Mouse (Mus musculus) left cerebral cortex, postnatal 4 days (tissue): Measurements from ENCODE around the gene Mapk14. TPM values are rescaled to one million over a fixed set of nuclear protein-coding genes. Genes with fewer than 3 reads are reported as not detected.

Experiments used
- DNase-seq: peaks from one replicate; pipeline ENCODE4 v3.0.0-alpha.2; 2022
- intact Hi-C: fragments of 180-260 bp; cut with DNase I; formaldehyde crosslinking; loops from one replicate; pipeline ENCODE4 v1.15.1; 2025
- total RNA-seq, 2 experiments: library from RNA; stranded (reverse); gene quantifications; 2 replicates each; pipeline ENCODE4 v1.2.3; 2021

Gene Mapk14
- 10 to 100 TPM; 46.5 to 53.2 TPM for total RNA-seq

DNA sequence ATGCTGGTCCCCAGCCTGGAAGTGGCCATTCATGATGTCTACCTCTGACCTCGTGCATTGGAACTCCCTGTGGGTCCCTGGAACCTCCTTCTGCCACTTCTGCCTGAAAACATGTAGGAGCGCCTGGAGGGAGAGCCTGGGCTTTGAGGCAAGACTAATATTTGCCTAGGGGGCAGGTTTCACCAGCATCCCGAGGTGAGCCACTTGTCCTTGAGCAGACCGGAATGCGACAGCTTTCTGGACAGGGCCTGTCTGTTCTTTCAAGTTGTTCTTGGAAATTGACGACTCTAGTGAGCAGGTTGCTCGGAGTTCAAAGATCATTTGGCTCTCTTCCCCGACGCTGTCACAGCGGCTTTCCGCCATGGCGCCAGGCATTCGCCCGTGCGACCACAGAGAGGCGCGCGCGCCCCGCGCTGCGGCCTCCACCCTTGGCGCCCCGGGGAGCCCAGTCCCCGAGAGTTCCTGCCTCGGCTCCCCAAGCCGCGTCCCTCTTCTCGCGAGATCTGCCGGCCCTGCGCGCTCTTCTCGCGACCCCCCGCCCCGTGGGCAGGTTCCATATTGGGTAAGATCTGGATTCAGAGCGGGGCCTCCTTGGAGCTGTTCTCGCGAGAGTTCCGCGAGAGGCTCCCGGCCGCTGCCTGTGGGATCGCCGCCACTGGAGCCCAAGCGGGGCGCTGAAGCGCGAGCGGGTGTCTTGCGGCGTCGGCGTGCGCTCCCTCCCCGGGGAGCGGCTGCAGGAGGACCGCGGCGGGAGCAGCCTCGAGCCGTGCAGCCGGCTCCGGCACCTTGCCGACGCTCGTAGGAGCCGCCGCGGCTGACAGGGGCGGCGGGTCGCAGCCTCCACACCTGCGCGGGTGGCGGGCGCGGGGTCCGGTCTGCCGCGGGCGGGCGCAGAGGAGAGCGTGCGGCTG is at the start of gene Mapk14:
Gene Mapk14, plus strand, starts transcription at position 554 of the 911 bp plus-strand sequence.
- intact Hi-C loops, result loop anchor here (5.0 kb wide), 1 partner anchor 69 kb away; the partner anchor contains the start of gene Srpk1
- DNase-seq, result peak; percentile 99

- no peak for DNase-seq
- intact Hi-C loops, result no loop called here
These were observed 47.4 kb upstream of the Mapk14 start for GRCm38 (mm10) chr17:28643697-28644096.

DNA sequence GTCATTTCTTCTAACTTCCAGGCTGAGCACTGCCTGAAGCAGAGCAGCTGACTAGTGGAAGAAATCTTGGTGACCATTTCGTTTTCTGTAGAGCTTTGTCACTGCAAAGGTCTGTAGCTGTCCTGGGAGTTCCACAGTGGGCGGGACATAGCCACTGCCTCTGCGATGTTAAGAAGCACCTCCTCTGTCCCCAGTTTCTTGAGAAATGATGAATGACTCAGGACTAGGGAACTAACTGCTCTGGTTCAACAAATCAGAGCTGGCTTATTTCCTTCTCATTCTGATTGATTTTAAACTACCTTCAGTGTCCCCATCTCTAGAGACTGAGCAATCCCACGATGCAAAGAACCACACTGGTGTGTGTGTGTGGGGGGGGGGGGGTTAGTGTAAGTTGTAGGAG is 47.0 kb upstream of the Mapk14 start:
- intact Hi-C loops, result no loop called here

GRCm38 (mm10) chr17:28646221-28646620 is 44.9 kb upstream of the Mapk14 start:
- intact Hi-C loops, result no loop called here
- no peak for DNase-seq

More for the DNA sequence above, 47.0 kb upstream of the Mapk14 start:
- DNase-seq, result no peak

GRCm38 (mm10) chr17:28648607-28649370 is 42.3 kb upstream of the Mapk14 start:
- intact Hi-C loops, result no loop called here
- DNase-seq, result peak; percentile 38

GRCm38 (mm10) chr17:28650268-28650667 is 40.9 kb upstream of the Mapk14 start:
- DNase-seq, result no peak
- intact Hi-C loops, result no loop called here

- DNase-seq, result no peak
- intact Hi-C loops, result no loop called here
These were observed 33.2 kb upstream of the Mapk14 start for GRCm38 (mm10) chr17:28657936-28658335.

DNA sequence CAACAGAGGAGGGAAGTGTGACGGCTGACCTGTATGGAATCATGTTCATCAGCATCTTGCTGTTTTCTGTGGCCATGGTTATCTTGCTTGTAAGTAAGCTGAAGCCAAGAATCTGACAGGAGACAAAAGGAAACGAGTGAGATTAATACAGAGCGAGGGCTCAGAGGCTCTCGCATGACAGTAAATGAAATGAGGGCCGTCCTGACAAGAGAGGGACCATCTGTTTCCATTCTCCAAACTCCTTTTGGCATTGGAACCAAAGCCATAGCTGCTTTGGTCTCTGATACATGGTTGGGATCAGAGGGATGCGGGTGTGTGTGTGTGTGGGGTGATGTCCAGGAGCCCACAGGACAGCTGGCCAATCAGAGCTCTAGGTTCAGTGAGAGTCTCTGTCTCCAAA is 31.6 kb upstream of the Mapk14 start:
- DNase-seq, result no peak
- intact Hi-C loops, result no loop called here

GRCm38 (mm10) chr17:28682311-28683084 is 8.6 kb upstream of the Mapk14 start:
- DNase-seq, result no peak
- intact Hi-C loops, result no loop called here

DNA sequence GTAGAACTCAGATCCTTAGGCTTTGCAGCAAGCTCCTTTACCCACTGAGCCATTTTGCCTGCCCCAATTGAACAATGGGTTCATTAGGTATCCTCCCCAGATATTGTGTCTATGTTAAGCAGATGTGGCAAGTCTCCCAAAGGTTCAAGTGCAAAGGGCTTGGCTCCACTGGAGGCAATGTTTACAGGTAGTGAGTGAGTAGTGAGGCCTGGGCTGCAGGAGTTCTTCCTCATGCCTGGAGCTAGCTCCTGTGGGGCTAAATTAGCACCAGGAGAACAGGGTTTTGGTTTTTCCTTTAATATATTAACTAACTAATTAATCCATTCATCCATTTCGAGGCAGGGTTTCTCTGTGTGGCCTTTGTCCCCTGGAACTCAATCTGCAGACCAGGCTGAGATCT is 7.5 kb upstream of the Mapk14 start:
- no peak for DNase-seq
- intact Hi-C loops, result no loop called here

- DNase-seq, result no peak
- intact Hi-C loops, result no loop called here
These were observed 6.5 kb upstream of the Mapk14 start for GRCm38 (mm10) chr17:28684631-28685030.

- DNase-seq, result no peak
- intact Hi-C loops, result no loop called here
These were observed 3.8 kb upstream of the Mapk14 start for GRCm38 (mm10) chr17:28687354-28687753.

- no peak for DNase-seq
These were observed 1.4 kb upstream of the Mapk14 start, which contains the start of gene Slc26a8 for GRCm38 (mm10) chr17:28689586-28690283. Gene Slc26a8 (minus strand): TSS chr17:28690233.

DNA sequence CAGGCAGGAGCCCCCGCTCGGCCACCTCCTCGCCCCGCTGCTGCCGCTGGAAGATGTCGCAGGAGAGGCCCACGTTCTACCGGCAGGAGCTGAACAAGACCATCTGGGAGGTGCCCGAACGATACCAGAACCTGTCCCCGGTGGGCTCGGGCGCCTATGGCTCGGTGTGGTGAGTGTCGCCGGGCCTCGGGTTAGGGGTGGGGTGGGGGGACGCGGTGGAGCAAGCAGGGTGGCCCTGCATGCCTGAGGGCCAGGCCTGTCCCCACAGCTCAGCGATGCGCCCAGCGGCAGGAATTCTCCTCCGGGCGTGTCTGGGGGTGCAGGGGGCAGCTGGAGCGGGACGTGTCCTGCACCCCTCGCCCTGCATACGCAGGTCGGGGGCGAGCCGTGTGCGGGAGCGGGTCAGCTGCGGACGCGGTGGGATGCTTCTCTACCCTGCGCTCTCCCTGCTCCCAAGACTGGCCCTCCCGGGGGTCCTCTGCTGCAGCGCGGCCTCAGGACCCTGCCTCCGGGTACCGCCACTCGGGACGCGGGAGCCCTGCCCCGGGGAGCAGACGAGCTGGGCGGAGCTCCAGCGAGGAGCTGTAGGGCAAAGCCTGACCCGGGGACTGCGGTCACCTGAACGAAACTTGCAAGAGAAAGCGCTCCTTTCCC is 685 bp downstream of the Mapk14 start:
- intact Hi-C loops, result loop anchor here (5.0 kb wide), 1 partner anchor 70 kb away; the partner anchor contains the start of gene Srpk1
- DNase-seq, result peak; percentile 42

More at GRCm38 (mm10) chr17:28689586-28690283, 1.4 kb upstream of the Mapk14 start, which contains the start of gene Slc26a8:
- intact Hi-C loops, result loop anchor here (5.0 kb wide), 1 partner anchor 67 kb away; the partner anchor contains the start of gene Srpk1

GRCm38 (mm10) chr17:28692341-28692710 is 1.2 kb downstream of the Mapk14 start:
- intact Hi-C loops, result loop anchor here (5.0 kb wide), 1 partner anchor 70 kb away; the partner anchor contains the start of gene Srpk1
- peak; percentile 19 for DNase-seq

DNA sequence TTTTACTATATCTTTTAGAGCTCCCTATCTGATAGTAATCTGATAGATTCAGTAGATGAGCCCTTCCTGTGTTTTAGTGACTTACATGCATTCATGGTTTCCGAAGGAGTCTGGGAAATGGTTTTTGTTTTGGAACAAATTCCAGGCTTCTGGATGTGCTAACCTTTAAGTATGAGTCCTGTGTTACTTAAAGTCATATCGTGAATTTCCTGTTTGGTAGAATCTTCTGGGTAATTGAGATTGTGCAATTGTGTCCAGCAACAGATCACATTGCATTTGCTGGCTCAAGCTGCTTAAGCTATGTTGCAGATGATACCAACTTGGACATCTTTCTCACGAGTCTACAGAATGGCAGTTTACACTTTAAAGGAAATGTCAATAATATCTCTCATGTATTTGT is 2.0 kb downstream of the Mapk14 start:
- intact Hi-C loops, result loop anchor here (5.0 kb wide), 1 partner anchor 71 kb away; the partner anchor contains the start of gene Srpk1
- no peak for DNase-seq

DNA sequence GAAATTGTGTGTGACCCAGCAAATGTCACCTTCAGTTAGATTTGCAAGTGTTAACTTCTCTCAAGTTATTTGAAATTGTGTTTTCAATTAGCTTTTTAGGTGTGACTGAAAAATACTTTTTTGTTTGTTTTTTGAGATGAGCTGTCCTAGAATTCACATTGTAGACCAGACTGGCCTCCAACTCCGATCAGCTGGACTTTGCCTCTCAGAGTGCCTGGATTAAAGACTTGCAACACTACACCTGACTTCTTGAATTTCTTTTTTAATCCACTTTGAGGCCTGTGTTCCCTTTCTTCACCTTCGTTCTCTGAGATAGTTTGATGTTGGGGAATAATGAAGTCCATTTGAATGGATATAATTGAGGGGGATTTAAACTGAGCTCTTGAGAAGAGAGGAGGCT is 2.9 kb downstream of the Mapk14 start:
- DNase-seq, result no peak
- intact Hi-C loops, result loop anchor here (5.0 kb wide), 1 partner anchor 72 kb away; the partner anchor contains the start of gene Srpk1

GRCm38 (mm10) chr17:28694832-28695231 is 3.7 kb downstream of the Mapk14 start:
- intact Hi-C loops, result loop anchor here (5.0 kb wide), 1 partner anchor 73 kb away; the partner anchor contains the start of gene Srpk1

DNA sequence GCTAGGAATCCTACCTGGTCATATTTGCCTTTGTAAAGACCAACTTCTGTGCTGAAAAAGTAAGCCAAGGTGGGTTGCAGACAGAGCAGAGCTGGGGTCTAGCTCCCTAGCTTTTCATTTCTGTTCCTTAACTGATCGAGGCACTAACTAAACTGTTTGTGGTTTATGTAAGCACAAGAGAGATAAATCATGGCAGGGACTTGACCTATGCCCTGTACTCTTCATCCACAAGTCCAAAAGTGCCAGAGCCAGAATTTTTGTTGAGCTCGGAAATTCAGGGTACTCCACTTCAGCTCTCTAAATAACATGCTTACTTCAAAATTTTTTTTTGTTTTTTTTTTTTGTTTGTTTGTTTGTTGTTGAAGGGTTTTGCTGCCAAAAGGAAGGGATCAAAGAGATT is 5.5 kb downstream of the Mapk14 start:
- intact Hi-C loops, result no loop called here
- DNase-seq, result no peak

More at GRCm38 (mm10) chr17:28694832-28695231, 3.7 kb downstream of the Mapk14 start:
- DNase-seq, result no peak
